Mouse (Mus musculus) CD4-positive, CD25-positive, alpha-beta regulatory T cell, adult 4 months (primary cell): ENCODE results near the gene Ccno. TPM values are rescaled to one million over a fixed set of nuclear protein-coding genes. Genes with fewer than 3 reads are reported as not detected.
A peak's percentile ranks its signal among the peaks of the same experiment; 100 is the strongest.

ENCODE experiments used
- ATAC-seq: one replicate; pipeline ENCODE4 v1.8.0; 2017
- polyA plus RNA-seq, 2 experiments: library from polyadenylated mRNA; unstranded; fragments of 100-300 nt; shearing (Covaris generic); gene quantifications; one replicate each; pipeline ENCODE4 v1.2.1; 2017

The Ccno gene
- polyA plus RNA-seq, 2 experiments from 2014 or later, result not detected

DNA sequence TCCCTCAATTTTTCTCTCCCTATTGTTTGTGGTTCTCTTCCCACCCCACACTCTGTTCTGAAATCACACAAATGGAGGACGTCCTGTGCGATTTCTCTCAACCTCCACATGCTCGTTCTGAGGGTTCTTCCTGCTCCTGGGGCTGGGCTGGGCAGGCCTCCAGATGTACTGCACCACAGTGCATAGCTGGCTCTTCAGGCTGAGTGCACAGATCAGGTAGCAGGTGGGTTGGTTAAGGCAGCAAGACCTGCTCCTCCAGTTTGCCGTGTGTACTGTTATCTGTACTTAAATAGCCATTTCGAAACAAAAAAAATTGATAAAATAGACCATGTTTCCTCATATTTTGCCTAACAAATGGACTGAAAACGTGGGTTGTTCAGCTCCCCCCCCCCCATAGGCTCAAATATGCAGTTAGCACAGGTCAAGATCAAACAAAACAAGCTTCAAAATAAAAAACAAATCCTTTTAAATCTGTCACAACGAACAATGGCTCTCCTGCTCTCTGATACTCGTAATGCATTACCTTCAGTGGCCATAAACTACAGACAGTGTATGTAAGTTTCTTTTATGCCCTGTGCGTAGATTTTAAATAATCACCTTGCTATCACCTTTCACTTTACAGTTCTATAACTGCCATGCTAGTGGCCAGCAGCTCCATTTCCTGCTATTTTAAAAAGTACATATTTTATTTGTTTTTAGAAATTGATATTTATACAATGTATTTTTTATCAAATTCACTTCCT is 13.1 kb downstream of the Ccno start:
- no peak for ATAC-seq

DNA sequence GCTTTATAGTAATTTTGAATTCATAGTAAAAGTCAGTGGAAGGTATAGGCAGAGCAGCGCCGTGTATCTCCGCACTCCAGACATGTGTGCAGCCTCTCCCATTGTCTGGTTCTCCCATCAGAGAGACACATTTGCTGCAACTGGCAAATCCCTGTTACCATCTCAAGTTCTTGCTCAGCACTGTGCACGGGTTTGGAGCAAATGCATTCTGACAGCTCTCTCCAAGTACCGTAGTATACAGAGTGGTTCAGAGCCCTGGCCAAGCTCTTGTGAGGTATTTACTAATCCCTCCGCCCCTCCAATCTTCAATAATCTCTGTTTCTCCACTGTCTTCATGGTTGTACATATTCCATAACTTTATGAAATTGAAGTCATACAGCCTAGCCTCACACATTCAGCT is 25.1 kb downstream of the Ccno start:
- peak; percentile 2 for ATAC-seq

DNA sequence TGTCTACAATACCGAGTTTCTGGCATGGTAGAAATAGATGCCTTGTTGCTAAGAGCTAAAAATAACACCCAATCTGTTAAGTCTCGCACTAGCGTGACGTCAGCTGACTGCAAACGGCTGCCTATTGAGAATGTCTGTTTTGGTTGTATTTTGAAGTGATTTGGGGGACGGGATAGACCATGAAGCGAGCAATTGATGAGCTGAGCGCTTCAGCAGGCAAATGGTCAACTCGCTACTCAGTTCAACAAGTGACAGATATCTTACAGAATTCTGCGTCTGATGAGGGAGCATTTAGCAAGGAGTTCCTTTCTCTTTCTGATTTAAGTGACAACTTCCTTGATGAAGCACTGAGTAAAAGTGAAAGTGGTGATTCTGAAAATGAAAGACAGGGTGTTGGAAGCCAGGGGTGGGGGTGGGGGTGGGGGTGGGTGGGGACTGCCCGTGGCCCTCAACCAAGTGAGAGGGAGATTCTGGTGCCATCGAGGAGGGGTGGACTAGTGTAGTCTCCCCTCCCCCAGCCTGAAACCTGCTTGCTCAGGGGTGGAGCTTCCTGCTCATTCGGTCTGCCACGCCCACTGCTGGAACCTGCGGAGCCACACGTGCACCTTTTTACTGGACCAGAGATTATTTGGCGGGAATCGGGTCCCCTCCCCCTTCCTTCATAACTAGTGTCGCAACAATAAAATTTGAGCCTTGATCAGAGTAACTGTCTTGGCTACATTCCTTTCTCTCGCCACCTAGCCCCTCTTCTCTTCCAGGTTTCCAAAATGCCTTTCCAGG is 25.8 kb downstream of the Ccno start:
- peak; percentile 95 for ATAC-seq

DNA sequence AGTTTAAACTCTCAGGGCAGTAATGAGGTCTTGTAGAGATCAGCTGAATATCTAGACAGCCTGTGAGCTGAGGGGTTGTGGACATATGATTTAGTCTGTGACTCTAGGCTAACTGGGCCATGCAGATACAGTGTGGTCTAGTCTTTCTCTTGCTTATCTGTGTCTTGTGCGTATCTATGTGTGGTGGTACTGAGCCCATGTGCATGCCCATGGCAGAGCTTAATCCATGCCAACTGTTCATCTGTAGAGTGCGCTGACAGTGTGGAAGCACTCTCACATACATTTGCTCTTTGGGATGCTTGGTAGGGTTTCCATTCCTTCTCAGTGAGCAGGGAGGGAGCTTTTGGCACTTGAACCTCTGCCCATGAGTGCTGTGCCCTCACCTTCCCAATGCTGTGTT is 33.9 kb downstream of the Ccno start:
- ATAC-seq, result no peak

DNA sequence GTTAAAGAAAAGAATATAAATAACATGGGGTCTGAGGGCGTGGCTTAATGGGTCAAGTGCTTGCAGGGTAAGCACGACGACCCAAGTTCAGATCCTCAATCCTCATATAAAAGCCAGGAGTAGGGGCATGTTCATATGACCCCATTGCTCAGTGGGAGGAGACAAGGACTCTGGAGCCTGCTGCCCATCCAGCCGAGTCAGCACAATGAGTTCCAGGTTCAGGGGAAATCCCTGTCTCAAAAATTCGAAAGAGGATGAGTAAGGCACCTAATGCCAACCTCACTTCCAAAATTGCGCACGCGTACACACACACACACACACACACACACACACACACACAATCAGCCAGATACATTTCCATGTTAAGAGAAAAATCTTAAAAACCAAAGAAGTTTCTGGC is 34.9 kb downstream of the Ccno start:
- peak; percentile 59 for ATAC-seq

DNA sequence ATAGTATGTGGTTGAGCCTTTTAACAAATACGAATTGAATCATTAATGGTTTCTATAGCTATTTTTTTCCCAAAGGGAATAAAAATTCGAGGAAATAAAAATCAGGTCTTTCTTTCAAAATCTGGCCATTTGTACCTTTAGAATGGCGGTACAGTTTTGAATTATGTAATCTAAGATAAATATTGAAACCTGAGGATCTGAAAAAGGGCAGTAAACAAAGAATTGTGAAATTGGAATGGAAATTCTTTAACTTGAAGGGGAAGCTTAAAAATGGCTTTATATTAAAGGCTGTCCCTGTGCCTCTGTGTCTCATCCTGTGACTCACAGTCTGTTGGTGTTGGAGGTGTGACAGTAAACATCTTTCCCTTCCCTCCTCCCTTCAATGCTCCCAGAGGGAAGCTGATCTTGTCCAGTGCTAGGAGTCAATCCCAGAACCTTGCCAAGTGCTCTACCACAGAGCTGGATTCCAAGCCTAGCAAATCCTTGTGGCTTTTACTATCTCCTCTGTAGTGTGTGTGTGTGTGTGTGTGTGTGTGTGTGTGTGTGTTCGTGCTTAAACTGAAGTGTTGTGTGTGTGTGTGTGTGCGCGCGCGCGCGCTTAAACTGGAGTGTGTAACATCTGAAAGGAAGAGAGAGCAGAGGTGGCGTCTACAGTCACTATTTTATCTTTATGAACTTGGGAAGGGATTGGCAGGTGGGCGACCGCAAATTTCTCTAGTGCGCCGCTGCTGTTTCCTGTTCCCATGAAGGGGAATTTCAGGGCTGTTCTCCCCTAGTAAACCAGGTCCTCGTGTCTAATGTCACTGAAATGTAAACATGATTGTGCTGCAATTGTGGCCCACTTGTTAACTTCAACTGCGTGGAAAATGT is 35.9 kb downstream of the Ccno start:
- peak; percentile 75 for ATAC-seq

DNA sequence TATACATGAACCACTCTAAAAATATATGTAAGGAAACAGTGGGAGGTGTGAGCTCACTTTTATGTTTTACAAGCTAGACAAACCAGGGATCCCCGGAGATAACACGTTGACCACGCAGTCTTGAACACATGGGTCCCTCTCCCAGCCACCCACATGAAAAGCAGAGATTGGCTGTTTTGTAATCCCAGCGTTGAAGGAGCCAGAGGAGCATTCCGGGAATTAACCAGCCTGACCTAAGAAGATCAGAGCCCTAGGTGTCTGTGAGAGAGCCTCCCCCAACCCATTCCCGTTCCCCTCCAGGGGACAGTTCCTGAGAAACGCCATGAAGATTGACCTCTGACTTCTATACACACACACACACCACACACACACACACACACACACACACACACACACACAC is 43.7 kb downstream of the Ccno start:
- no peak for ATAC-seq

DNA sequence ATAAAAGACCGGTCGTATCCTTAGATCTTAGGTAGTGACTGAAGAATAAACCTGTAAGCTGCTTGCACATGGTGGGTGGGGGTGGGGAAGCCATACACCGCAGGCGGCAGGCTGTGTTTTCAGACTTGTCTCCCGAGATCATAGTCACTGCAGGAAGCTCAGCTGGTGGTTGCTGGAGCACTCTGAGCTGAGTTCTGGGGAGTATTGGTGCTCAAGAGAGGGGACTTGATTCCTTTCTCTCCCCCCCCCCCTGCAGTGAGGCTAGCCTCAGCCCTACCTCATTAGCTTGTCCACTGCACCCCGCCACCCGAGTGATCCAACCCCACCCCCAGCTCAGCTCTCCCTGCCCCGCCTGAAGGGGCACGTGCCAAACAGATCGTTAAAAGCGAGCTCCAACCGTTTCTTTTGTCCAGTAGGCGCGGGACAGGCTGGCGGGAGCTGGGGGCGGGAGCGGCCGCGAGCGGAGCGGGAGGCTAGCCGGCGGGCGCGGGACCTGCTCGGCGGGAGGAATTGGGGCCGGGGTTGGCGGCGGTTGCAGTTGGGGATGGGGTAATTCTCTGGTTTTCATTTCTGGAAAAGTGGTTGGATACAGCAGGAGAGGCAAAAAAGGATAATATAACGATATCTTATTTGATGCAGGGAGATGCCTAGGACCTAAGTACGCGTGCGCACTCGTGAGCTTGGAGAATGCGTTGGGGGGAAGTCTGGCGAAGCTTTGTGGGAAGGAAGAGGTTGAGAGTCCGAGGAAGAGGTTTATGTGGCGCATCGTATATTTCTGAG is 44.4 kb downstream of the Ccno start:
- ATAC-seq, result peak; percentile 41

DNA sequence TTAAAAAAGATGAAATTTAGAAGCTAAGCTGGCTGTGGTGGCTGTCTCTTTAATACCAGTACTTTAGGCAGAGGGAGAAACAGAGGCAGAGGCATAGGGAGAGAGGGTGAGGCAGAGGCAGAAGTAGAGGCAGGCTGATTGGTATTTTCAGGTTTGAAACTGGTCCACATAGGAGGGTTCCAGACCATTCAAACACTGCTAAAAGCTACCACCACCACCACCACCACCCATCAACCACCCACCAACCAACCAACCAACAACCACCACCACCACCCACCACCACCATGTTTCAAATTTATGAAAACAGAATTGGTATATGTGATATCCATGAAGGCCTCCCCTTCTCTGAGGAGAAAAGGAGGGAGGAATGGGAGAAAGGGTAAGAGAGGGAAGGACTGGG is 45.2 kb downstream of the Ccno start:
- ATAC-seq, result no peak

DNA sequence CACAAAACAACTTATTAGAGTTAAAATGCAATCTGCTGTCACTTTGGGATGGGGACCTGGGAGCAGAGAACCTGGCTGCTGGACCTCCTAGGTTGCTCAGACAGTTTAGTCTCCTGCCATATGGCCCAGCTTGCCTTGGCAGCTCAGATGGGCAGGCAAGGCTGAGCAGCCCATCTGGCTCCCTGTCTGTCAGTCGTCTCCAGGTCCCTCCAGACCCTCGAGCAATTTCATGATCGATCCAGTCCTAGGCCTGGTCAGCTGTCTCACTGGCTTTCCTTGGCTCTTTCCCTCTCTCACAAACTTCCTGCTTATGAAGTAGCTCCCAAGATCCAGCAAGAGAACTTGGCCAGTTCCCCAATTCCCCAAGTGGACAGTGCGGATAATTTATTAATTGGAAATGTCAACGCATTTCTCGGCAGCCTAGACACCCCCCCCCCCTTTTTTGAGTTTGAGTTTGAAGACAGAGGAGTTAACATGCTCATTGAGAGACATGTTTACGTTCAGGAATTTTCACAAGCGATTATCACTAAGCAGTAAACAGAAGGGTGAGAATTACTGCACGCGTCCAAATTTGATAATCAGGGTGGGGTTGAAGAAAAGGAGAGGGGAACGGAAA is 46.8 kb downstream of the Ccno start:
- ATAC-seq, result no peak

DNA sequence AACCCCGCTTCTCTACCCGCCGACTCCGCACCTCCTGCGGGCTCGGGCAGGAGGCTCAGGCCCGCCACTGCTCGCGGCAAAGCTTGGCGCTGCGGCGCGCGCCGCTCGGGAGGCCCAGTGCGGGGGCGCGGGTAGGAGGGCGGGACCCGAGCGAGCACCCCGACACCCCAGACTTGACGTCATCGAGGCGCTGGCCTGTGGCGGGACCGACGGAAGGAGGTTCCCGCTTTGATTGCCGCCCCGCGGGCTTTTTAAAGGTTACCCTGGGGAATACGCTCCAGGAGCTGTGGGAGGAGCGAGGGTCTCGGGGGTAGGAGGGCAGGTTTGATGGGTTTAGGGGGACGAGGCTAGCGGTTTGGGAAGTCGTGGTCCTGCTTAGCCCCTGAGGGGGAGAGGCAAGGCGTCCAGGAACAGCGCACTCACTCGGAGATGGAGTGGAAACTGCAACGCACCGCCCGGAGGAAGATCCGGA is 47.4 kb downstream of the Ccno start, which contains the start of gene Cdc20b:
Gene Cdc20b (plus strand): TSS at position 162 of the 472 bp plus-strand sequence.
- peak; percentile 81 for ATAC-seq

DNA sequence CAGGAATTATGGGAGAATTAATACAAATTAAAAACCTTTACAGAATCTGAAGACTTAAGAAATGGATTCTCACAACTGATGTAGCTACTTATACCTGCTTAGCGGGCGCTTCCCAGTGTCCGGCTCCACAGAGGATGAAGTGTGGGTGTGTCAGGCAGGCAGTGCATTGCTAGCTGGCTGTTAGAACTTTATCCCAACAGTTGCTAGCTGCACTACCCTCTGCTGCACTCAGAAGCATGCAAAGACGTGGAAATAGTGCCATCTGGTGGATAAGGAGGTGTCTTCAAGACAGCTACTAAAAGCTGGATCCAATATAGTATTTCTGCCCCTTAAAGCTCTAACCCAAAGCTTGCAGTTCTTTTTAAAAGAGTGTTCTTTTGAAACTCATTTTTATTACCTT is 48.2 kb downstream of the Ccno start:
- peak; percentile 75 for ATAC-seq

Other genes with a start within 250 kb of the Ccno start
- gene Plpp1, start 187.0 kb upstream of the Ccno start, polyA plus RNA-seq, result 1 to 10 TPM; 3.7 to 4.2 TPM
- gene Mtrex, start 60.4 kb upstream of the Ccno start, polyA plus RNA-seq, result 10 to 100 TPM; 61.6 to 74.8 TPM
- gene Dhx29, start 60.3 kb upstream of the Ccno start, polyA plus RNA-seq, result 10 to 100 TPM; 10.7 to 14.2 TPM
- gene Mcidas, start 6.0 kb downstream of the Ccno start, polyA plus RNA-seq, result under 1 TPM in 1 of 2 experiments, not detected in 1; 0.13 TPM
- not detected for gene Cdc20b, start 47.3 kb downstream of the Ccno start, polyA plus RNA-seq
- not detected for gene Gpx8, start 58.6 kb downstream of the Ccno start, polyA plus RNA-seq
- gene Gzma, start 113.2 kb downstream of the Ccno start, polyA plus RNA-seq, result 1 to 10 TPM; 4.9 to 5.0 TPM
- gene Esm1, start 221.9 kb downstream of the Ccno start, polyA plus RNA-seq, result not detected
- gene Gzmk, start 238.1 kb downstream of the Ccno start, polyA plus RNA-seq, result under 1 TPM in 1 of 2 experiments, not detected in 1; 0.77 TPM